Mouse (Mus musculus) neural tube, embryonic 11.5 days (tissue): ENCODE measurements at regions not wholly inside any gene's neighbourhood (a gene's known extent, or its start where the extent isn't known, plus 50 kb on each side); places are given as distances from the start of the nearest gene placed in this dataset.

Experiments used
- ATAC-seq: fragments of 200-750 bp; cut with Nextera tagmentation; 2 replicates; pipeline ENCODE4 v1.8.0; 2017; ENCODE audit warnings: moderate number of reproducible peaks, mild to moderate bottlenecking, moderate TSS enrichment, moderate library complexity; ENCODE audit not compliant: insufficient read depth, low FRiP score, low TSS enrichment
- DNase-seq: peaks from one replicate; pipeline ENCODE4 v3.0.0-alpha.2; 2015; ENCODE audit warnings: low spot score
- H3K27ac ChIP-seq: fragments of 300-500 bp; sonication (generic); 2 replicates; pipeline ENCODE4 v1.5.1; 2014; ENCODE audit warnings: low read depth, mild to moderate bottlenecking, low read length
- H3K27me3 ChIP-seq: fragments of 300-500 bp; sonication (generic); 2 replicates; pipeline ENCODE4 v1.6.1; 2014; ENCODE audit warnings: mild to moderate bottlenecking, low read length, mixed read lengths; ENCODE audit not compliant: control insufficient read depth, insufficient read depth
- H3K36me3 ChIP-seq: fragments of 300-500 bp; sonication (generic); 2 replicates; pipeline ENCODE4 v1.6.1; 2014; ENCODE audit warnings: mild to moderate bottlenecking, low read length, moderate library complexity, mixed read lengths; ENCODE audit not compliant: control insufficient read depth, insufficient read depth
- H3K4me1 ChIP-seq: fragments of 300-500 bp; sonication (generic); 2 replicates; pipeline ENCODE4 v1.6.1; 2014; ENCODE audit warnings: low read length, mixed read lengths; ENCODE audit not compliant: control insufficient read depth, insufficient read depth
- H3K4me2 ChIP-seq: fragments of 300-500 bp; sonication (generic); 2 replicates; pipeline ENCODE4 v1.6.1; 2014; ENCODE audit warnings: low read depth, mild to moderate bottlenecking, moderate library complexity
- H3K4me3 ChIP-seq: fragments of 300-500 bp; sonication (generic); 2 replicates; pipeline ENCODE4 v1.5.1; 2014; ENCODE audit warnings: low read depth, low read length
- H3K9ac ChIP-seq: fragments of 300-500 bp; sonication (generic); 2 replicates; pipeline ENCODE4 v1.6.1; 2014; ENCODE audit warnings: mild to moderate bottlenecking, low read length
- H3K9me3 ChIP-seq: fragments of 300-500 bp; sonication (generic); 2 replicates; pipeline ENCODE4 v1.6.1; 2016; ENCODE audit warnings: low read length; ENCODE audit not compliant: control insufficient read depth
- WGBS: fragments of 180-500 bp; shearing (Covaris S2); extraction: QIAGEN DNeasy Blood & Tissue Kit; methylation state at CpG from one replicate; pipeline ENCODE4 v1.1.7; 2014; 5-methylcytosine and 5-hydroxymethylcytosine counted together

DNA sequence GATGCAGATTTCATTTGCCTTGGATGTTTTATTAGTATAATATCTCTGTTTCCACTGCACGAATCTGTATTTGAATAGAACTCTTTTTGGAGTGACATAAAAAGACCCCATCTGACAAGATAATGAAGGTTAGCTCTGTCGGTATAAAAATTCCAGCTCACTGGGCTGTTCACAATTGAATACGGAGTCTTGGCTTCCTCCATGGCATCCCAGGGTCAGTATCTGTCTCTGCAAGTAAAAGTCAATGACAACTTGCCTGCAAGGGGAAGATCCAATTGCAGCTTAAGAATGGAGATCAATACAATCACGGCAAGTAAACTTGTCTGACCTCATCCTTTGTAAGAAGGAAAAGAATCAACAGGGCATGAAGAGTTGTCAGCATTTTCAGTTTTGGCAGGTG, 95.6 kb upstream of the Bod1l start:
- Histone ChIP-seq H3K9ac (no peak overlapping the region), H3K4me1 (no peaks in the 10 kb centered on the region), H3K4me2 (no peak overlapping the region), H3K9me3 (no peaks in the 10 kb centered on the region), H3K4me3 (no peak overlapping the region), H3K27me3 (no peaks in the 10 kb centered on the region), H3K36me3 (no peaks in the 10 kb centered on the region), H3K27ac (no peak overlapping the region)
- ATAC-seq (no peak), DNase-seq (no peak)
- 75% methylated on average over 4 of the region's 4 CpGs for WGBS

DNA sequence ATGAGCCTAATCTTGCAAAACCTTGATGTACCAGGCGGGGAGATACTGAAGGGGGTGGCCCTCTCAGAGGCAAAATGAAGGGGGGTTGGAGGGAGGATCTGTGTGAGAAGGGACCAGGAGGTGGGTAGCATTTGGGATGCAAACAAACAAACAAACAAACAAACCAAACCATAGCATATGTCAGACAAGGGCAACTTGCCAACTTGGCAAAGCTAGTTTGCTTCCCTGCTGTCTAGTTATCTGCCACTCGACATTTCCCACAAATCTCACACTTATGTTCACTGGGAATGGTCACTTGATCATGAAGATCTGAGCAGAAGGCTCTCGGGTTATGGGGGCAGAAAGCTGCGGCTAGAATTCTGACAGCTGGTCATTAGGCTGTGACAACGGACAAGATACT, 65.9 kb upstream of the Bod1l start:
- 91% methylated on average over 5 of the region's 5 CpGs for WGBS
- no peak overlapping the region for H3K4me2 ChIP-seq
- no peak for ATAC-seq
- no peaks in the 10 kb centered on the region for H3K4me1 ChIP-seq
- H3K27ac ChIP-seq, result no peak overlapping the region
- DNase-seq, result no peak
- H3K36me3 ChIP-seq, result no peaks in the 10 kb centered on the region
- H3K9me3 ChIP-seq, result no peaks in the 10 kb centered on the region
- no peak overlapping the region for H3K4me3 ChIP-seq
- H3K9ac ChIP-seq, result no peak overlapping the region
- H3K27me3 ChIP-seq, result no peaks in the 10 kb centered on the region

DNA sequence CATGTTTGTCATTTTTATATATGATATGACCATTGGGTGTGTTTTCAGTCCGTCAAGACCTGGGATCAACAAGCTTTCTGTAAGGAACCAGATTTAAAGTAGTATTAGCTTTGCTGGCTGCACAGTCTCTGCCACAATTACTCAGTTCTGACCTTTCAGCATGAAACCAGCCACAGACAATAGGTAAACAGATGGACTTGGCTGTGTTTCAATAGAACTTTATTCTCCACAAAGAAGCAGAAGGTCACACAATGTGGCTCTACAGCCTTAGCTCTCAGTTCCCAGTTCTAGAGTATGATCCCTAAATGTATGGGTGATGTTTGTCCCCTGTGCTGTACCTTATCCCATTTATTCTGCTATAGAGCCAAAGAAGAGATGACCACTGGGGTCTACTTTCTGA, 63.6 kb upstream of the Bod1l start:
- Histone ChIP-seq H3K4me3 (no peak overlapping the region), H3K9me3 (no peaks in the 10 kb centered on the region), H3K27ac (no peak overlapping the region), H3K4me1 (no peaks in the 10 kb centered on the region), H3K27me3 (no peaks in the 10 kb centered on the region), H3K36me3 (no peaks in the 10 kb centered on the region), H3K4me2 (no peak overlapping the region), H3K9ac (no peak overlapping the region)
- DNase-seq, result no peak
- no peak for ATAC-seq
- 73% methylated on average over 1 of the region's 1 CpGs for WGBS

DNA sequence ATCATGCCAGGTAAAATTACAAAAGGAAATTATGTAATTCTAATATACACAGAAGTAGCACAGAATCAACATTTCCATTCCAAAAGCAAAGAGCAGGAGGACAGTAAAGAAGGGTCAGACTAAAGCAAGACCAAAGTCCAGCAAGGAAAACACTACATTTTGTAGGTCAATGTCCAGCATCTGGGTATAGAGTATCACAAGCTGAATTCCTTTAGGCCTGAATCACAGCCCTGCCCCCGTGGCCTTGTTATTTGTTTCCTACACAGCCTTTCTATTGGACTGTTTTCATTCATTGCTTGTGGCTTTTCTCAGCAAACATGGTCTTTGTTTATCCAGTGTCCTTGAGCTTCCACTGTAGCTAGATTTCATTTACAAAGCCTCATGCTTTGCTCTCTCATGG, 60.4 kb upstream of the Bod1l start:
- Histone ChIP-seq H3K9ac (no peak overlapping the region), H3K4me1 (no peaks in the 10 kb centered on the region), H3K4me3 (no peak overlapping the region), H3K27ac (no peak overlapping the region), H3K9me3 (no peaks in the 10 kb centered on the region), H3K4me2 (no peak overlapping the region), H3K36me3 (no peaks in the 10 kb centered on the region), H3K27me3 (no peaks in the 10 kb centered on the region)
- 60% methylated on average over 1 of the region's 1 CpGs for WGBS
- ATAC-seq (no peak), DNase-seq (no peak)

DNA sequence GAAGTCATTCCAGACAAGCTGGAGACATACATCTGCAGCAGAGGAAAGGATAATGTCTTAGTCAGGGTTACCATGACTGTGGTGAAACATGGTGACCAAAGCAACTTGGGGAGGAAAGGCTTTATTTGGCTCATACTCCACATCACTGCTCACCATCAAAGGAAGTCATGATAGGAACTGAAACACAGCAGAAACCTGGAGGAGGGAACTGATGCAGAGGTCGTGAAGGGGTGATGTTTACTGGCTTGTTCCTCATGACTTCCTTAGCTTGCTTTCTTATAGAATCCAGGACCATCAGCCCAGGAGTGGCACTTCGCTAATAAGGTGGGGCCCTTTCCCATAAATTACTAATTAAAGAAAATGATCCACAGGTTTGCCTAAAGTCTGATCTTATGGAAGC, 55.1 kb upstream of the Bod1l start:
- H3K4me2 ChIP-seq, result no peak overlapping the region
- H3K36me3 ChIP-seq, result no peaks in the 10 kb centered on the region
- ATAC-seq (no peak), DNase-seq (no peak)
- no peak overlapping the region for H3K27ac ChIP-seq
- no peak overlapping the region for H3K9ac ChIP-seq
- WGBS, result 74% methylated on average over 2 of the region's 2 CpGs
- no peaks in the 10 kb centered on the region for H3K9me3 ChIP-seq
- no peak overlapping the region for H3K4me3 ChIP-seq
- H3K27me3 ChIP-seq, result no peaks in the 10 kb centered on the region
- H3K4me1 ChIP-seq, result no peaks in the 10 kb centered on the region

DNA sequence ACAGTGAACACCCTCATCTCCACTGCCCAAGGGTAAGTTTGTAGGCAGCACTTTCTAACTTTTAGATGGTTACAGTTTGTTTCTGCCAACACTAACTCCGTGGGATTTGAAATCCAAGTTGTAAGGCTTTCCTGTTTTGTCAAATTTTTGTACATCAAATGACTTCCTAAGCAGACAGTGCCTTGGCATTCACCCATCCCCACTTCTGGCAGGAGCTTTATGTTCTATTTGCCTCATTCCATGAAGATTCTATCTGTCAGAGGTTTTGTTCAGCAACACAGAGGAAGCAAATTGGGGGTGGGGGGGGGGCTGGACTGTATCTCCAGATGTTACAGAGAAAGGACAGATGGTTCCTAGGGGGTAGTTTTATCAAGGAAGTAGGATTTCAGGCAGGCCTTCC, 54.6 kb upstream of the Bod1l start:
- WGBS, result 83% methylated on average over 1 of the region's 1 CpGs
- Histone ChIP-seq H3K4me1 (no peaks in the 10 kb centered on the region), H3K27ac (no peak overlapping the region), H3K9me3 (no peaks in the 10 kb centered on the region), H3K9ac (no peak overlapping the region), H3K4me3 (no peak overlapping the region), H3K4me2 (no peak overlapping the region), H3K36me3 (no peaks in the 10 kb centered on the region), H3K27me3 (no peaks in the 10 kb centered on the region)
- ATAC-seq (no peak), DNase-seq (no peak)
